ENCODE assay signal across 29 mouse cellular contexts in genomic region chr3:67551193-67551592, GRCm38 (mm10). TPM values are rescaled to one million over a fixed set of nuclear protein-coding genes. Genes with fewer than 3 reads are reported as not detected.
DNase-seq lines count a peak whose midpoint lies in the region; ATAC-seq lines count a peak whose summit lies in the region.
"Had no signal": no experiment of that assay in that cellular context is flagged by ENCODE, and none has a peak within 500 bp of the region (broad histone marks: within the 10 kb centered on the region; RNA-seq: fewer than 3 reads in every experiment).

No protein-coding gene starts in this region.

- no peak for ATAC-seq in kidney, embryonic 16.5 days (ENCODE audit: low FRiP score, low TSS enrichment)
- ATAC-seq in liver, embryonic 12.5 days = peak; percentile 46
- ATAC-seq: activated CD4-positive, CD25-positive, alpha-beta regulatory T cell, adult 4 months; forebrain, postnatal 0 days; hindbrain, embryonic 16.5 days; midbrain, embryonic 15.5 days had no signal

- WGBS in kidney, embryonic 16.5 days = 60% methylated on average over 3 of the region's 3 CpGs
- 49% methylated on average over 3 of the region's 3 CpGs for WGBS in liver, embryonic 12.5 days (ENCODE audit: insufficient replicate concordance)

- H3K9me3 ChIP-seq in kidney, embryonic 16.5 days (ENCODE audit: low read length) = no peaks in the 10 kb centered on the region
- H3K9me3 ChIP-seq in liver, embryonic 12.5 days (replicated peaks) = no peaks in the 10 kb centered on the region
- H3K9me3 ChIP-seq: embryonic facial prominence, embryonic 10.5 days; embryonic facial prominence, embryonic 15.5 days; forebrain, embryonic 12.5 days; limb, embryonic 12.5 days; midbrain, embryonic 10.5 days; midbrain, embryonic 15.5 days; neural tube, embryonic 15.5 days; stomach, embryonic 15.5 days had no signal

- no peak overlapping the region for H3K4me2 ChIP-seq in kidney, embryonic 16.5 days (replicated peaks; ENCODE audit: low read depth, low read length)
- no peak overlapping the region for H3K4me2 ChIP-seq in liver, embryonic 12.5 days
- H3K4me2 ChIP-seq: embryonic facial prominence, embryonic 15.5 days; forebrain, embryonic 12.5 days; limb, embryonic 12.5 days; midbrain, embryonic 15.5 days; neural tube, embryonic 15.5 days; stomach, embryonic 15.5 days had no signal

- H3K36me3 ChIP-seq in kidney, embryonic 16.5 days (ENCODE audit: insufficient read depth, low read length) = no peaks in the 10 kb centered on the region
- H3K36me3 ChIP-seq in liver, embryonic 12.5 days = no peaks in the 10 kb centered on the region
- H3K36me3 ChIP-seq: embryonic facial prominence, embryonic 10.5 days; embryonic facial prominence, embryonic 15.5 days; forebrain, embryonic 12.5 days; limb, embryonic 12.5 days; midbrain, embryonic 10.5 days; midbrain, embryonic 15.5 days; neural tube, embryonic 15.5 days; stomach, embryonic 15.5 days had no signal

- DNase-seq in kidney, adult 9 months = peak; percentile 52
- DNase-seq in liver = no peak
- DNase-seq in adipocyte (ENCODE audit: low spot score) = peak; percentile 74
- DNase-seq in yolk sac, embryonic 10.5 days (ENCODE audit: low spot score) = peak; percentile 62
- DNase-seq in heart, postnatal 25 days (ENCODE audit: low spot score) = no peak
- DNase-seq: adrenal gland, adult 8-10 months; B cell, adult 2 months; cerebellum, adult 8-10 months; cerebellum, postnatal 25 days; forebrain, postnatal 0 days; gastrocnemius, postnatal 10 days; heart, postnatal 14 days; layer of hippocampus, adult 9-11 months; lung, postnatal 10 days; retina, postnatal 1 day; right cerebral cortex, postnatal 14 days had no signal

- H3K4me3 ChIP-seq in kidney, embryonic 16.5 days (ENCODE audit: low read length) = no peak overlapping the region
- H3K4me3 ChIP-seq in liver, embryonic 12.5 days = no peak overlapping the region
- H3K4me3 ChIP-seq: embryonic facial prominence, embryonic 10.5 days; embryonic facial prominence, embryonic 15.5 days; forebrain, embryonic 12.5 days; limb, embryonic 12.5 days; midbrain, embryonic 10.5 days; midbrain, embryonic 15.5 days; neural tube, embryonic 15.5 days; stomach, embryonic 15.5 days had no signal

- no peaks in the 10 kb centered on the region for H3K4me1 ChIP-seq in kidney, embryonic 16.5 days (ENCODE audit: insufficient read depth, low read length)
- no peaks in the 10 kb centered on the region for H3K4me1 ChIP-seq in liver, embryonic 12.5 days
- H3K4me1 ChIP-seq: embryonic facial prominence, embryonic 10.5 days; embryonic facial prominence, embryonic 15.5 days; forebrain, embryonic 12.5 days; limb, embryonic 12.5 days; midbrain, embryonic 10.5 days; midbrain, embryonic 15.5 days; neural tube, embryonic 15.5 days; stomach, embryonic 15.5 days had no signal

- no peaks in the 10 kb centered on the region for H3K27me3 ChIP-seq in kidney, embryonic 16.5 days (ENCODE audit: insufficient read depth, low read length)
- H3K27me3 ChIP-seq in liver, embryonic 12.5 days (replicated peaks) = no peaks in the 10 kb centered on the region
- H3K27me3 ChIP-seq: embryonic facial prominence, embryonic 15.5 days; forebrain, embryonic 12.5 days; limb, embryonic 12.5 days; midbrain, embryonic 15.5 days; neural tube, embryonic 15.5 days; stomach, embryonic 15.5 days had no signal

- H3K27ac ChIP-seq in kidney, embryonic 16.5 days (ENCODE audit: low read length) = no peak overlapping the region
- no peak overlapping the region for H3K27ac ChIP-seq in liver, embryonic 12.5 days
- H3K27ac ChIP-seq: embryonic facial prominence, embryonic 10.5 days; embryonic facial prominence, embryonic 15.5 days; forebrain, embryonic 12.5 days; limb, embryonic 12.5 days; liver, embryonic 14.5 days; midbrain, embryonic 10.5 days; midbrain, embryonic 15.5 days; neural tube, embryonic 15.5 days; stomach, embryonic 15.5 days had no signal

- no peak overlapping the region for H3K9ac ChIP-seq in kidney, embryonic 16.5 days (replicated peaks; ENCODE audit: low read length)
- H3K9ac ChIP-seq in liver, embryonic 12.5 days = no peak overlapping the region
- H3K9ac ChIP-seq: embryonic facial prominence, embryonic 15.5 days; forebrain, embryonic 12.5 days; forebrain, postnatal 0 days; limb, embryonic 12.5 days; liver, embryonic 14.5 days; midbrain, embryonic 15.5 days; neural tube, embryonic 15.5 days; stomach, embryonic 15.5 days had no signal

- intact Hi-C loops in heart, postnatal 25 days (cut with DNase I) = no loop called here

RNA-seq across cellular contexts. Expression of gene Mfsd1, which starts 31.3 kb away (rescaled TPM):
- polyA plus RNA-seq in kidney, embryonic 16.5 days (2015; fragmentation: Nextera tagmentation; extraction: Ambion mirVana) = 97.5 and 108 TPM in 2 replicates
- polyA plus RNA-seq in liver, embryonic 12.5 days (2016; fragmentation: Nextera tagmentation; extraction: Ambion mirVana) = 29.8 and 30.0 TPM in 2 replicates
- 10 to 100 TPM; 22.5 to 26.9 TPM for total RNA-seq in heart, postnatal 25 days (2021)

RNA-seq across cellular contexts. Expression of gene Rarres1, which starts 35.9 kb away (rescaled TPM):
- 3.5 and 4.6 TPM in 2 replicates for polyA plus RNA-seq in kidney, embryonic 16.5 days (2015; fragmentation: Nextera tagmentation; extraction: Ambion mirVana)
- polyA plus RNA-seq in liver, embryonic 12.5 days (2016; fragmentation: Nextera tagmentation; extraction: Ambion mirVana) = 1.6 and 2.3 TPM in 2 replicates
- total RNA-seq in heart, postnatal 25 days (2021) = under 1 TPM; 0.53 to 0.62 TPM

Comparison
In these comparisons a context has a peak if more than half of its experiments do, and no peak if none do; other contexts are left out.
1. DNase-seq: peak in kidney, adult 9 months (single experiment), adipocyte (single experiment) and yolk sac, embryonic 10.5 days (single experiment); none in liver (single experiment) and heart, postnatal 25 days (single experiment).